Mouse (Mus musculus): ENCODE results near the gene Trarg1. TPM values are rescaled to one million over a fixed set of nuclear protein-coding genes. Genes with fewer than 3 reads are reported as not detected.

The Trarg1 gene
- polyA plus RNA-seq, 1 experiment from 2014 or later: 0.19 TPM

GRCm38 (mm10) chr11:76734560-76734959, 55.0 kb downstream of the Trarg1 start:
- Histone ChIP-seq H3K4me2 (ENCODE audit: low read length) (no peak overlapping the region), H3K4me3 (ENCODE audit: low read depth, low read length) (no peak overlapping the region), H3K27me3 (replicated peaks; ENCODE audit: control insufficient read depth, insufficient read depth, low read length) (no peaks in the 10 kb centered on the region), H3K36me3 (ENCODE audit: control insufficient read depth, insufficient read depth, low read length) (peaks cover 69% of the 10 kb centered on the region), H3K4me1 (replicated peaks; ENCODE audit: control insufficient read depth, insufficient read depth, low read length) (no peaks in the 10 kb centered on the region), H3K27ac (ENCODE audit: low read depth) (no peak overlapping the region), H3K9me3 (ENCODE audit: control insufficient read depth, low read length) (no peaks in the 10 kb centered on the region), H3K9ac (ENCODE audit: low read length) (no peak overlapping the region)
- DNase-seq (ENCODE audit: low spot score) (no peak), ATAC-seq (replicated peaks; ENCODE audit: low FRiP score, low TSS enrichment, low read depth) (no peak)
- WGBS: 76% methylated on average over 3 of the region's 3 CpGs

DNA sequence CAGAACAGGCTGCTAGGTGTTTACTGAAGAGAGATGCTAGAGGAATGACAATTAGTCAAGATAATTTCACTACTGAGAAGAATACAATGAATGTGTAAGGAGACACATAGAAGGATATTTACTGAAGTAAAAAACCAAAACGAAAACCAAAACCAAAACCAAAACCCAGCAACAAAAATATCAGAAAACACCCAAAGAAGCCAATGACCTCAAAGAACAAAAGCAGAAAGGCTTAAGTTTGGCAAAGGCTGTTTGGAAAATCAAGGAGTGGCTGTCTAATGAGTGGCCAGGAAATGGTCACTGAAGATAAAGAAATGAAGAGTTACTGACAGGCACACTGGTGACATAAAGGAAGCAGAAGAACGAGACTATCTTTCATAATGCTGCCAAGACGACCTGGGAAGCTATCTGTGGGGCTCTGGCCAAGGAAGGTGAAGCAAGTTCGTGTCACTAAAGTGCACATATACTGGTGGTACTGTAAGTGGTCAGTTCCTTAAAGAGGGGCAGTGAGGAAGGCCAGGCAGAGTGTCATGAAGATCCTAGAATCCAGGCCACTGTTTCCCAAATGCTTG, 56.2 kb downstream of the Trarg1 start:
- H3K27ac ChIP-seq (ENCODE audit: low read depth): no peak overlapping the region
- no peaks in the 10 kb centered on the region for H3K9me3 ChIP-seq (ENCODE audit: control insufficient read depth, low read length)
- no peak for ATAC-seq (replicated peaks; ENCODE audit: low FRiP score, low TSS enrichment, low read depth)
- H3K4me1 ChIP-seq (replicated peaks; ENCODE audit: control insufficient read depth, insufficient read depth, low read length): no peaks in the 10 kb centered on the region
- H3K27me3 ChIP-seq (replicated peaks; ENCODE audit: control insufficient read depth, insufficient read depth, low read length): no peaks in the 10 kb centered on the region
- no peak overlapping the region for H3K4me2 ChIP-seq (ENCODE audit: low read length)
- no peak for DNase-seq (ENCODE audit: low spot score)
- no peak overlapping the region for H3K9ac ChIP-seq (ENCODE audit: low read length)
- WGBS: 81% methylated on average over 4 of the region's 4 CpGs
- H3K36me3 ChIP-seq (ENCODE audit: control insufficient read depth, insufficient read depth, low read length): peaks cover 67% of the 10 kb centered on the region
- no peak overlapping the region for H3K4me3 ChIP-seq (ENCODE audit: low read depth, low read length)

GRCm38 (mm10) chr11:76739125-76739524, 59.5 kb downstream of the Trarg1 start:
- Histone ChIP-seq H3K9me3 (ENCODE audit: control insufficient read depth, low read length) (no peaks in the 10 kb centered on the region), H3K4me3 (ENCODE audit: low read depth, low read length) (no peak overlapping the region), H3K9ac (ENCODE audit: low read length) (no peak overlapping the region), H3K4me1 (replicated peaks; ENCODE audit: control insufficient read depth, insufficient read depth, low read length) (no peaks in the 10 kb centered on the region), H3K36me3 (ENCODE audit: control insufficient read depth, insufficient read depth, low read length) (peaks cover 57% of the 10 kb centered on the region), H3K27me3 (replicated peaks; ENCODE audit: control insufficient read depth, insufficient read depth, low read length) (no peaks in the 10 kb centered on the region), H3K4me2 (ENCODE audit: low read length) (no peak overlapping the region), H3K27ac (ENCODE audit: low read depth) (no peak overlapping the region)
- WGBS: 75% methylated on average over 6 of the region's 6 CpGs
- DNase-seq (ENCODE audit: low spot score) (no peak), ATAC-seq (replicated peaks; ENCODE audit: low FRiP score, low TSS enrichment, low read depth) (no peak)

- Histone ChIP-seq H3K9me3 (ENCODE audit: control insufficient read depth, low read length) (no peaks in the 10 kb centered on the region), H3K27ac (ENCODE audit: low read depth) (no peak overlapping the region), H3K4me1 (replicated peaks; ENCODE audit: control insufficient read depth, insufficient read depth, low read length) (no peaks in the 10 kb centered on the region), H3K36me3 (ENCODE audit: control insufficient read depth, insufficient read depth, low read length) (peaks cover 47% of the 10 kb centered on the region), H3K9ac (ENCODE audit: low read length) (no peak overlapping the region), H3K27me3 (replicated peaks; ENCODE audit: control insufficient read depth, insufficient read depth, low read length) (no peaks in the 10 kb centered on the region), H3K4me2 (ENCODE audit: low read length) (no peak overlapping the region), H3K4me3 (ENCODE audit: low read depth, low read length) (no peak overlapping the region)
- ATAC-seq (replicated peaks; ENCODE audit: low FRiP score, low TSS enrichment, low read depth): no peak
- DNase-seq (ENCODE audit: low spot score): no peak
- 95% methylated on average over 7 of the region's 7 CpGs for WGBS
Observed at GRCm38 (mm10) chr11:76742511-76742910, 62.9 kb downstream of the Trarg1 start.

DNA sequence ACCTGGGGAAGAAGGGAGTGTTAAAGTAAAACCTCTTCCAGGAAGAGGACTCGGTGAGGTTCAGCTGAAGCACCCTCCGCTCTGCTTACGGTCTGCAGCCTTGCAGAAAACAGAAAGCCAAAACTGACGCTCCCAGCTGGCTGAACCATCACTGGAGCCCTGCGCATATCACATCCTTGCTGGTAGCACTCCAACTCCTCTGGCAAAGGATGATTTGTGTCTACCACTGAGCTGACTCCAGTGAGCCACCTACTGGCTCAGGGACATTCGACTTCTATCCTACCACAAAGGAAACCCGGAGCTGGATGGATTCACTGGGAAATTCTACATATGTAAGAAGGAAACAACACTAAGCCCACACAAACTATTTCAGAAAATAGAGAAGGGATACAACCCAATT, 64.9 kb downstream of the Trarg1 start:
- H3K27ac ChIP-seq (ENCODE audit: low read depth): no peak overlapping the region
- no peaks in the 10 kb centered on the region for H3K27me3 ChIP-seq (replicated peaks; ENCODE audit: control insufficient read depth, insufficient read depth, low read length)
- H3K4me2 ChIP-seq (ENCODE audit: low read length): no peak overlapping the region
- no peaks in the 10 kb centered on the region for H3K9me3 ChIP-seq (ENCODE audit: control insufficient read depth, low read length)
- 62% methylated on average over 7 of the region's 7 CpGs for WGBS
- H3K4me3 ChIP-seq (ENCODE audit: low read depth, low read length): no peak overlapping the region
- no peak overlapping the region for H3K9ac ChIP-seq (ENCODE audit: low read length)
- DNase-seq (ENCODE audit: low spot score): no peak
- no peaks in the 10 kb centered on the region for H3K4me1 ChIP-seq (replicated peaks; ENCODE audit: control insufficient read depth, insufficient read depth, low read length)
- H3K36me3 ChIP-seq (ENCODE audit: control insufficient read depth, insufficient read depth, low read length): peaks cover 62% of the 10 kb centered on the region
- ATAC-seq (replicated peaks; ENCODE audit: low FRiP score, low TSS enrichment, low read depth): no peak

GRCm38 (mm10) chr11:76745921-76746320, 66.3 kb downstream of the Trarg1 start:
- Histone ChIP-seq H3K9ac (ENCODE audit: low read length) (no peak overlapping the region), H3K4me2 (ENCODE audit: low read length) (no peak overlapping the region), H3K9me3 (ENCODE audit: control insufficient read depth, low read length) (no peaks in the 10 kb centered on the region), H3K4me3 (ENCODE audit: low read depth, low read length) (no peak overlapping the region), H3K27me3 (replicated peaks; ENCODE audit: control insufficient read depth, insufficient read depth, low read length) (no peaks in the 10 kb centered on the region), H3K36me3 (ENCODE audit: control insufficient read depth, insufficient read depth, low read length) (peaks cover 70% of the 10 kb centered on the region), H3K27ac (ENCODE audit: low read depth) (no peak overlapping the region), H3K4me1 (replicated peaks; ENCODE audit: control insufficient read depth, insufficient read depth, low read length) (no peaks in the 10 kb centered on the region)
- WGBS: 86% methylated on average over 1 of the region's 1 CpGs
- DNase-seq (ENCODE audit: low spot score): no peak
- no peak for ATAC-seq (replicated peaks; ENCODE audit: low FRiP score, low TSS enrichment, low read depth)

Other genes with a start within 250 kb of the Trarg1 start
- gene Abr, start 57.5 kb upstream of the Trarg1 start, polyA plus RNA-seq (2014; fragmentation: Nextera tagmentation; extraction: Ambion mirVana): 41.1 and 44.3 TPM in 2 replicates
- 0.15 and 0.24 TPM in 2 replicates for gene Bhlha9, start 7.3 kb upstream of the Trarg1 start, polyA plus RNA-seq (2014; fragmentation: Nextera tagmentation; extraction: Ambion mirVana)
- gene Gosr1, start 83.8 kb downstream of the Trarg1 start, polyA plus RNA-seq (2014; fragmentation: Nextera tagmentation; extraction: Ambion mirVana): 31.6 and 34.1 TPM in 2 replicates
- 17.5 and 20.9 TPM in 2 replicates for gene Cpd, start 167.2 kb downstream of the Trarg1 start, polyA plus RNA-seq (2014; fragmentation: Nextera tagmentation; extraction: Ambion mirVana)
- gene Tmigd1, start 222.4 kb downstream of the Trarg1 start, polyA plus RNA-seq (2014; fragmentation: Nextera tagmentation; extraction: Ambion mirVana): 0.26 and 0.43 TPM in 2 replicates
- 101 and 118 TPM in 2 replicates for gene Blmh, start 245.0 kb downstream of the Trarg1 start, polyA plus RNA-seq (2014; fragmentation: Nextera tagmentation; extraction: Ambion mirVana)

Data from intestine, embryonic 14.5 days (tissue).